Mouse (Mus musculus) forebrain, embryonic 11.5 days (tissue): ENCODE results near the gene Dcp1a. TPM values are rescaled to one million over a fixed set of nuclear protein-coding genes. Genes with fewer than 3 reads are reported as not detected.

ENCODE experiments used
- ATAC-seq: fragments of 200-750 bp; cut with Nextera tagmentation; replicated peaks from 2 replicates; pipeline ENCODE4 v1.8.0; 2017; ENCODE audit warnings: moderate TSS enrichment; ENCODE audit not compliant: low FRiP score
- DNase-seq: peaks from one replicate; pipeline ENCODE4 v3.0.0-alpha.2; 2017; ENCODE audit warnings: low spot score
- H3K27ac ChIP-seq: fragments of 300-500 bp; sonication (generic); 2 replicates; pipeline ENCODE4 v1.5.1; 2014; ENCODE audit warnings: low read depth, low read length
- H3K27me3 ChIP-seq: fragments of 300-500 bp; sonication (generic); 2 replicates; pipeline ENCODE4 v1.6.1; 2014; ENCODE audit warnings: mild to moderate bottlenecking, low read length, mixed read lengths; ENCODE audit not compliant: control insufficient read depth, insufficient read depth
- H3K36me3 ChIP-seq: fragments of 300-500 bp; sonication (generic); 2 replicates; pipeline ENCODE4 v1.6.1; 2014; ENCODE audit warnings: mild to moderate bottlenecking, low read length, moderate library complexity, mixed read lengths; ENCODE audit not compliant: control insufficient read depth, insufficient read depth
- H3K4me1 ChIP-seq: fragments of 300-500 bp; sonication (generic); replicated peaks from 2 replicates; pipeline ENCODE4 v1.6.1; 2014; ENCODE audit warnings: low read length, mixed read lengths; ENCODE audit not compliant: control insufficient read depth, insufficient read depth
- H3K4me2 ChIP-seq: fragments of 300-500 bp; sonication (generic); 2 replicates; pipeline ENCODE4 v1.6.1; 2014; ENCODE audit warnings: low read depth, mild to moderate bottlenecking, low read length, moderate library complexity, mixed read lengths; ENCODE audit not compliant: severe bottlenecking
- H3K4me3 ChIP-seq: fragments of 300-500 bp; sonication (generic); 2 replicates; pipeline ENCODE4 v1.5.1; 2014; ENCODE audit warnings: low read depth, low read length
- H3K9ac ChIP-seq: fragments of 300-500 bp; sonication (generic); 2 replicates; pipeline ENCODE4 v1.6.1; 2014; ENCODE audit warnings: low read length
- H3K9me3 ChIP-seq: fragments of 300-500 bp; sonication (generic); 2 replicates; pipeline ENCODE4 v1.6.1; 2016; ENCODE audit warnings: low read length, mixed read lengths; ENCODE audit not compliant: control insufficient read depth
- WGBS: fragments of 180-500 bp; shearing (Covaris S2); extraction: QIAGEN DNeasy Blood & Tissue Kit; methylation state at CpG from one replicate; pipeline ENCODE4 v1.1.7; 2014; 5-methylcytosine and 5-hydroxymethylcytosine counted together
- polyA plus RNA-seq: library from polyadenylated mRNA; unstranded; fragments of >200 nt; fragmentation: Nextera tagmentation; extraction: Ambion mirVana; gene quantifications from 2 replicates; pipeline ENCODE4 v1.2.1, GENCODE M21; 2014

The Dcp1a gene
- polyA plus RNA-seq, 1 experiment from 2014 or later = 34.6 TPM

- peak; percentile 23; the same call in 1 of the 2 replicates for ATAC-seq
- 22% methylated on average over 8 of the region's 8 CpGs for WGBS
- Histone ChIP-seq H3K36me3 (no peaks in the 10 kb centered on the region; the same call in 1 of the 2 replicates), H3K27ac (peak within 1 kb of the TSS; percentile 81), H3K27me3 (no peaks in the 10 kb centered on the region), H3K4me2 (peak within 1 kb of the TSS; percentile 85), H3K9me3 (no peaks in the 10 kb centered on the region), H3K4me1 (peaks cover 17% of the 10 kb centered on the region), H3K9ac (peak within 1 kb of the TSS; percentile 89), H3K4me3 (peak within 1 kb of the TSS; percentile 82)
- DNase-seq = peak; percentile 58
Measured at GRCm38 (mm10) chr14:30548131-30548720, 68.9 kb downstream of the Dcp1a start, which contains the start of gene Tkt. Gene Tkt (plus strand): TSS chr14:30548359.

GRCm38 (mm10) chr14:30548965-30549776, 69.8 kb downstream of the Dcp1a start:
- H3K4me3 ChIP-seq = peak overlapping the region; percentile 82
- ATAC-seq (peak; percentile 95), DNase-seq (peak; percentile 98)
- H3K27ac ChIP-seq = peak overlapping the region; percentile 81
- peaks cover 17% of the 10 kb centered on the region for H3K4me1 ChIP-seq
- no peaks in the 10 kb centered on the region for H3K27me3 ChIP-seq
- WGBS = under 1% methylated on average over 66 of the region's 69 CpGs
- H3K9me3 ChIP-seq = no peaks in the 10 kb centered on the region
- peaks cover 2% of the 10 kb centered on the region; the same call in 1 of the 2 replicates for H3K36me3 ChIP-seq
- H3K4me2 ChIP-seq = peak overlapping the region; percentile 85
- H3K9ac ChIP-seq = peak overlapping the region; percentile 89

- DNase-seq (peak; percentile 60), ATAC-seq (peak; percentile 28)
Measured at GRCm38 (mm10) chr14:30549777-30550149, 70.4 kb downstream of the Dcp1a start.

GRCm38 (mm10) chr14:30550232-30551070, 71.1 kb downstream of the Dcp1a start:
- H3K9ac ChIP-seq = peak overlapping the region; percentile 89
- WGBS = 43% methylated on average over 8 of the region's 8 CpGs
- peak overlapping the region; percentile 85 for H3K4me2 ChIP-seq
- H3K27ac ChIP-seq = no peak overlapping the region
- H3K27me3 ChIP-seq = no peaks in the 10 kb centered on the region
- no peak for DNase-seq
- peaks cover 17% of the 10 kb centered on the region for H3K4me1 ChIP-seq
- no peak for ATAC-seq
- H3K4me3 ChIP-seq = peak overlapping the region; percentile 82
- peaks cover 2% of the 10 kb centered on the region; the same call in 1 of the 2 replicates for H3K36me3 ChIP-seq
- no peaks in the 10 kb centered on the region for H3K9me3 ChIP-seq

More at GRCm38 (mm10) chr14:30549777-30550149, 70.4 kb downstream of the Dcp1a start:
- H3K27ac ChIP-seq = peak overlapping the region; percentile 81; the same call in 1 of the 2 replicates
- peaks cover 2% of the 10 kb centered on the region; the same call in 1 of the 2 replicates for H3K36me3 ChIP-seq
- peak overlapping the region; percentile 85 for H3K4me2 ChIP-seq
- WGBS = under 1% methylated on average over 10 of the region's 10 CpGs
- no peaks in the 10 kb centered on the region for H3K27me3 ChIP-seq
- H3K9me3 ChIP-seq = no peaks in the 10 kb centered on the region
- H3K4me3 ChIP-seq = peak overlapping the region; percentile 82
- H3K4me1 ChIP-seq = peaks cover 17% of the 10 kb centered on the region
- H3K9ac ChIP-seq = peak overlapping the region; percentile 89

- no peak overlapping the region for H3K9ac ChIP-seq
- 76% methylated on average over 5 of the region's 5 CpGs for WGBS
Measured at GRCm38 (mm10) chr14:30551509-30551908, 72.2 kb downstream of the Dcp1a start.

GRCm38 (mm10) chr14:30551981-30552380, 72.6 kb downstream of the Dcp1a start:
- WGBS = 92% methylated on average over 2 of the region's 2 CpGs
- peaks cover 2% of the 10 kb centered on the region for H3K36me3 ChIP-seq
- ATAC-seq = no peak
- no peak overlapping the region for H3K27ac ChIP-seq
- H3K4me2 ChIP-seq = no peak overlapping the region
- H3K27me3 ChIP-seq = no peaks in the 10 kb centered on the region
- no peak overlapping the region for H3K4me3 ChIP-seq
- no peaks in the 10 kb centered on the region for H3K9me3 ChIP-seq
- H3K9ac ChIP-seq = no peak overlapping the region
- H3K4me1 ChIP-seq = peaks cover 17% of the 10 kb centered on the region
- no peak for DNase-seq

More at GRCm38 (mm10) chr14:30551509-30551908, 72.2 kb downstream of the Dcp1a start:
- DNase-seq (no peak), ATAC-seq (no peak)
- Histone ChIP-seq H3K4me3 (peak overlapping the region; percentile 8; the same call in 1 of the 2 replicates), H3K36me3 (peaks cover 2% of the 10 kb centered on the region), H3K9me3 (no peaks in the 10 kb centered on the region), H3K27me3 (no peaks in the 10 kb centered on the region), H3K4me1 (peaks cover 17% of the 10 kb centered on the region), H3K27ac (no peak overlapping the region), H3K4me2 (peak overlapping the region; percentile 85; the same call in 1 of the 2 replicates)

- H3K27me3 ChIP-seq = no peaks in the 10 kb centered on the region
- no peak overlapping the region for H3K4me2 ChIP-seq
- DNase-seq = no peak
- peaks cover 2% of the 10 kb centered on the region for H3K36me3 ChIP-seq
- no peak for ATAC-seq
- 93% methylated on average over 4 of the region's 4 CpGs for WGBS
- peaks cover 14% of the 10 kb centered on the region for H3K4me1 ChIP-seq
- no peaks in the 10 kb centered on the region for H3K9me3 ChIP-seq
- no peak overlapping the region for H3K4me3 ChIP-seq
- no peak overlapping the region for H3K27ac ChIP-seq
- H3K9ac ChIP-seq = no peak overlapping the region
Measured at GRCm38 (mm10) chr14:30553185-30553584, 73.8 kb downstream of the Dcp1a start.

- no peak overlapping the region for H3K4me3 ChIP-seq
- no peak overlapping the region for H3K9ac ChIP-seq
- H3K9me3 ChIP-seq = no peaks in the 10 kb centered on the region
- no peak for ATAC-seq
- H3K27ac ChIP-seq = no peak overlapping the region
- 96% methylated on average over 2 of the region's 2 CpGs for WGBS
- H3K4me2 ChIP-seq = no peak overlapping the region
- no peak for DNase-seq
- H3K36me3 ChIP-seq = peaks cover 18% of the 10 kb centered on the region
- H3K4me1 ChIP-seq = no peaks in the 10 kb centered on the region; the same call in 1 of the 2 replicates
- no peaks in the 10 kb centered on the region for H3K27me3 ChIP-seq
Measured at GRCm38 (mm10) chr14:30556651-30557050, 77.3 kb downstream of the Dcp1a start.
